Mouse (Mus musculus) ovary, postnatal 10 days (tissue): Measurements from ENCODE around the gene Eef1a1.
"Not testable (repeated sequence)": the region's sequence is repeated elsewhere in the genome, so short reads cannot be mapped to it uniquely, and the experiment has no call there.

Experiments
- DNase-seq: peaks from one replicate; pipeline ENCODE4 v3.0.0; 2022; ENCODE audit warnings: low spot score

Eef1a1 gene

DNA sequence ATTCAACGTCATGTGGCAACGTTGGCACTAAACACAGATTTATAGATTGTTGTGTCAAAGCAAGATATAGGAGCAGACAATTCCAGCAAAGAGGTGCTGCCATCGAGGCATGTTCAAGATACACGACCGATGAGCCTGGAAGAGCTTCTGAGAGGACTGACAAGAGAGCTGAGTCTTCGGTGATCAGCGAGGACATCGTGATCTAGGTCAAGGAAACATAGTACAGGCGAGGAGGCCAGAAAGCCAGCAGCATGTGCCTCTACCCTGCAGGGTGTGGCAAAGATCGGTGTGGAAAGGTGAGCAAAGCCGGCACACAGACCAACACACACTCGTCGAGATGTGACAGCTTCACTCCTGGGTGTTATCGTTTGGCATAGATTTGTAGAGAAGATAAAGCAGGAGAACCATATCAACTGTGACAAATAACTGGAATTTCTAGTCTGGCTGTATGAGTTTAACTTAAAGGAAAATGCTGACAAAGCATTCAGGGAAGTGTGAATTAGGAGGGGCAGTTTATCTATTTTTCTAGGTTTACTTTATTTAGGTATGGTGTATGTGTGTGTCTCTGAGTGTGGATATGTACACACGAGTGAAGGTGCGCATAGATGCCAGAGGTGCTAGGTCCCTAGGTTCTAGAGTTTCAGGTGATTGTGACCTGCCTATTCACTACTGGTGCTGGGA lies 19.3 kb upstream of the Eef1a1 start:
- no peak for DNase-seq

DNA sequence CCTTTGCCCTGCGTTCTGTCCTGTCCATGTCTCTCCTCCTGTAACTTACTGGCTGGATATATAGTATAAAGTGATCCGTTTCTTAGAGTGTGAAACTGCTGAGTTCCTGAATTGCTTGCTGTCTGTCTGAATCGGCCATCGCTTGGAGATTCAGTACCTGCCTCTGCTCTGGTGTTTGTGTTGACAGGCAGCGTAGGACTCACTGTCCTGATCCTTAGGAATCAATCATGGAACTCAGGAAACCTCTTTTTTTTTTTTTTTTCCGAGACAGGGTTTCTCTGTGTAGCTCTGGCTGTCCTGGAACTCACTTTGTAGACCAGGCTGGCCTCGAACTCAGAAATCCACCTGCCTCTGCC lies 17.7 kb upstream of the Eef1a1 start:
- DNase-seq: no peak

DNA sequence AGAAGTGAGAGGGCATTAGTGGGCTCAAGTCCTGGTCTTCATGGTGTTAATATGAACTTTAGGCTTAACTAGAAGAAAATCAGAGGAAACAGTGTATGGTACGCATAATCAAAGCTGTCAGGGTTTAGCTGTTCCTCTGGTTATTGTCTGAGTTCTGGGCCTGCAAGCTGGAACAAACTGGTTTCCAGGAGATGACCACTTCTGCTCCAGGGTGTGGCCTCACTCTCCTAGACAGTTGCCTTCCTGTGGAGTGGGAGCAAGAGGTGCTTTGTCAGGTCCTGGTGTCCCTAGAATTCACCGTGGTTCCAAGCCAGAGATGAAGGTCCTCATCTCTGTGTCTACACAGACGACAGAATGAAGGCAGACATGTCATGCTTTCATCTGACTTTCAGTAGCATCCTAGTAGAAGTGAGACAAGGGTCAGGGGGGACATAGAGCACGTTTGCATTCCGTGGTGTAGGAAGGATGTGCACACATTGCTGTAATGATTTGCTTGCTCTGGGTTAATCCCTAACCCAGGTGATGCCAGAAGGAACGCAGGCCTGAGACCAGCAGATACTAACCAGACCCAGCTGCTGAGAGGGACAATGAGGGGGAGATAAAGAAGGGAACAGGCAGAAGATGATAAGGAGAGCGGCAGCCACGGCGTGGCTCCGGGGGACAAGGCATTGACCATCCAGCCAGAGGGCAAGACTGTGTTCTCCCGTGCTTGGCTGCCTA lies 17.2 kb upstream of the Eef1a1 start:
- DNase-seq: no peak

DNA sequence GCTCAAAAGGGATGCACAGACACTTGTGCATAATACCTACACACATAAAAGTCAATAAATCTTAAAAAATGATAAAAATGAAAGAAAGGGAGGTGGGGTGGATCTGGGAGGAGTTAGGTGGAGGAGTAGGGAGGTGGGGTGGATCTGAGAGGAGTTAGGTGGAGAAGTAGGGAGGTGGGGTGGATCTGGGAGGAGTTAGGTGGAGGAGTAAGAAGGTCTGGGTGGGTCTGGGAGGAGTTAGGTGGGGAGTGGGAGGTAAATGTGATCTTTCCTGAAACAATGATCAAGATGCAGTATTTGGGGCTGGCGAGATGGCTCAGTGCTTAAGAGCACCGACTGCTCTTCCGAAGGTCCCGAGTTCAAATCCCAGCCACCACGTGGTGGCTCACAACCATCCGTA lies 16.3 kb upstream of the Eef1a1 start:
- DNase-seq: no peak

DNA sequence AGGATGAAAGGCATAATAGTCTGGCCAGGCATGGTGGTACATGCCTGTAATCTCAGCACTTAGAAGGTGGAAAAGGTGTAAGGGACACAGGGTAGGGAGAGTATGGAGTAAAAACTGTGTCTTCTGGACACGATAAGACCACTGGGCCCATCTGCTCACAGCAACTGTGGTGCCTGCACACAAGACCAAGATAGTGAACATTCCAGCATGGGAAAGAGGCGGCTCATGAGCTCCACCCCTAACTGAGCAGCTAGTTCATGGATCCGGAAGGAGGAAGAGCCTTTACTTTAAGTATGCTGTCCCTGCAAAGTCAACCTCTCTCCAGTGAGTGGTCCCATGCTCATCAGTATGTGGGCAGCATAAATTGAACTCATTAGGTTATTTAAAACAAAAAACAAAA lies 15.7 kb upstream of the Eef1a1 start:
- no peak for DNase-seq

DNA sequence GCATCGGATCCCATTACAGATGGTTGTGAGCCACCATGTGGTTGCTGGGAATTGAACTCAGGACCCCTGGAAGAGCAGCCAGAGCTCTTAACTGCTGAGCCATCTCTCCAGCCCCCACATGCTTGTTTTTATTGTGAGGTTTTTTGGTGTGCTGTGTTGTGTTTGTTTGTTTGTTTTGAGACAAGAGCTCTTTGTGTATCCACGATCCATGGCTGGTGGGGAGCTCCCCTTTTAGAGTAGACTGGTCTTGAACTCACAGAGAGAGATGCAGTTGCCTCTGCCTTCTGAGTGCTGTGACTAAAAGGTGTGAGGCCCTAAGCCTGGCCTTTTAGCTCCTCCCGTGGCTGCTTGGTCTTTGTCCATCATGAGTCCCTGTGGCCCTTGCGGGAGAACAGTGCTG lies 15.2 kb upstream of the Eef1a1 start:
- no peak for DNase-seq

DNA sequence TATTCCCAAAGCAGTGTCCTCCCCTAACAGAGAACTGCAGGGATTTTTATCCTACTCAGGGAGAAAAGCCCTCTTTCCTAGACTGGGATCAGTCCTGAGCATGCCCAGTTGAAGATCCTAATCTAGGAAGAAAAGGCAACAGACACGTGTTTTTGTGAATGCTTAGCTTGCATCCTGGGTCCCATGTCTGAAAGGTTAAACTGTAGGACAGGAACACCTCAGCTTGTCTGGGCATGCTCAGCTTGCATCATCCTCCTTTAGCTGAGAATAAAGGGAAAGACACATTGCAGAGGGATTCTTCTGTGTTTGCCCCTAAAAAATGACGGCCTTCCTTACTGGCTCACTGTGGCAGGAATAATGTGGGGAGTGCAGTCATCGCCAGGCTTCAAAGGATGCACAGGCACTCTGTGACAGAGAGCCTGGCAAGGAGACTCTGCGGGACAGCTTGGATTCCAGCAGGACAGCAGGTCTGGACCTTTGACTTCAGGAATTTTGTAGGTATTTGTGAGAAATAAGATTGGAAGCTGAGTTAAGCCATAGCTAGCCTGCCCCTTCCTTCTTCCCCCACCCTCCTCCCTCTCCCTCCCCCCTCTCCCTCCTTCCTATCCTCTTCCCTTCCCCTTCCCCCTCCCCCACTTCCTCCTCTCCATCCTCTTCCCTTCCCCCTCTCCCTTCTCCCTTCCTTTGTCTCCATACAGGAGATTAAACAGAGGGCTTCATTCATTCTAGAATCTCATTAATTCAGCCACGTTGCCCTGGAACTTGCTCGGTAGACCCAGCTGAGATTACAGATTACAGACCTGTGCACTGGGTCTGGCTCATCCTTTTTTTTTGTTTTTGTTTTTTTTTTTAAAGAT lies 14.5 kb upstream of the Eef1a1 start:
- no peak for DNase-seq

DNA sequence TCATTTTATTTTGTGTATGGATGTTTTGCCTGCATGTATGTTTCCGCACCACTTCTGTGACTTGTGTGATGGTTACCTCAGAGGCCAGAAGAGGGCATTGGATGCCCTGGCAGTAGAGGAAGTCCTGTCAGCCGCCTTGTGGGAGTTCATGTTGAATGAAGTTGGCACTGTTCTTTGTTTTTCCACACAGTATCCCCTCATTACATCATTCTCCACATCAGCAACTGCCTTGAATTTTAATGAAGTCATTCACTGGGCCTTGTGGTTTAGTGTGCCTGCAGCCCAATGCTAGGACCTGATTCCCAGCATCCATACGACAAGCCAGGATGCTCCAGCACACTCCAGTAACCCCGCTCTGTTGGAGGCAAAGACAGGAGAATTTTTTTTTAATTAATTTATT lies 12.3 kb upstream of the Eef1a1 start:
- no peak for DNase-seq

DNA sequence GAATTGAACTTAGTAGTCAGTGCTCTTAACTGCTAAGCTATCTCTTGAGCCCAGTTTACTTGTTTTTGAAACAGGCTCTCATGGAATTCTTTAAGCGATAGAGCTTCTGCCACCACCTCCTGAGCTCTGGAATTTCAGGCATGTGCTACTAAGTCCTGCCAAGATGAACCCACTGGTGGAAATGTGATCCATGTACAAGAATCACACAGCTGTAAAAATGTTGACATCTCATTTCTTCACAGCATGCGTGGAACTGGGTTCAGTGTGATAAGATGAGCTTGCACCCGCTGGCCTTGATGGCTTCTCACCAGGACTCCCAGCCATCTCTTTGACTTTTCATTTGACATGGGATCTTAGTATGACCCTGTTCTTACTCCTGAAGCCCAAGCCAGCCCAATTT lies 11.4 kb upstream of the Eef1a1 start:
- no peak for DNase-seq

DNA sequence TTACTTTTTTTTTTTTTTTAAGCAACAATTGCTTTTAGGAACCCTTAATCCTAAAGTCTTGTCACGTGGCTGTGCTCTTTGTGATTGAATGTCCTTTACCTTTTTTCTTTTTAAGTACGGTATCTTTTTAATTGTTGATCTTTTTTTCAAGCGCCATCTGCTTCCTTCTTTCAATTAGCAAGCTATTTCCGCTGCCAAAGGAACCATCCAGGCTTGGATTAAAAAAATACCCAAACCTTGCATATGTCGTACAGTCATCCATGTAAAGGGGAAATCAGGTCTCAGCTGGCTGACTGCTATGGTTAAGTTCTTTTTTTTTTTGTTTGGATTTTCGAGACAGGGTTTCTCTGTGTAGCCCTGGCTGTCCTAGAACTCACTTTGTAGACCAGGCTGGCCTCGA lies 4.2 kb upstream of the Eef1a1 start:
- DNase-seq: no peak

DNA sequence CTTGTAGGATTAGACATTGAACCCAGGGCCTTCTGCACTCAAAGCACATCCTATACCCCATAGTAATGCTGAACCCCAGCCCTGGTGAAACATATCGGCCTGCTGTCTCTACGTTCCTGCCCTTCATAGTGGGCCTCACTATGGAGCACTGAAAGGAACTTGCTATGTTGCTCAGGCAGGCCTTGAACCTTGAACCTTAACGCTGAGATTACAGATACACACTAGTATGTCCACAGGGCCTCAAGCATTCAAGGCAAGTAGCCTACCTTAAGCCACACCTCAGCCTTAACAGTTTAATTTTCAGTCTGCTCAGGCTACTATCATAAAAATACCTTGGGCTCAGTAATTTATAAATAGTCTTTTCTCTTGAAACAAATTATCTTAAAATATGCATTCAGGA lies 3.3 kb upstream of the Eef1a1 start:
- no peak for DNase-seq

DNA sequence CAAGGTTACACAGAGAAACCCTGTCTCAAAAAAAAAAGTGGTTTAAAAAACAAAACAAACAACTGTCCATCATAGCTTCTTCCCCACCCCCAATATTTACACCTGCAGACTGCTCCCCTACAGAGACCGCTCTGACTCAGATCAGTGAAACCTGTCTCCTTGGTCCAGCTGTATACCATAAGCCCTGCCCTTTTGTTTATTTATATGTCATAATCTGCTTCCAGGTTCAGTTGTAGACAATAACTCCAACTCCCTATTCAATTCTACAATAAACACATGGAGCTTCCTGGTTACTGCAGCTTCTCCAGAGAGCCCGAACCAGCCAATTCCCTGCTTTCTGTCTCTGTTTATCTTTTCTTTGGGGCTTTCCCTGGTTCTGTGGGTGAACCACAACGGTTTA lies 2.2 kb upstream of the Eef1a1 start:
- no peak for DNase-seq

DNA sequence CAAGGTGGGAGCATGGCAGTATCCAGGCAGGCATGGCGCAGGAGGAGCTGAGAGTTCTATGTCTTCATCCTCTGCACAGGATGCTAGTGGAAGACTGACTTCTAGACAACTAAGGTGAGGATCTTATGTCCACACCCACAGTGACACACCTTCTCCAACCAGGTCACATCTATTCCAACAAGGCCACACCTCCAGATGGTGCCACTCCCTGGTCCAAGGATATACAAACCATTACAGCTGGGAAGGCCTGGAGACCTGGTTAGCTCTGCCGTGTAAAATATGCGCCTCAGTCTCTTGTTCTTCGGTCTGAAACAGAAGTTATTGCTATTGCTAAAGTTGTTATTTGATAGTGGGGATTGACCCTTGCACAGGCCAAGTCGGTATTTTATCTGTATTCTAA lies 930 bp downstream of the Eef1a1 start:
- DNase-seq: not testable (repeated sequence)

DNA sequence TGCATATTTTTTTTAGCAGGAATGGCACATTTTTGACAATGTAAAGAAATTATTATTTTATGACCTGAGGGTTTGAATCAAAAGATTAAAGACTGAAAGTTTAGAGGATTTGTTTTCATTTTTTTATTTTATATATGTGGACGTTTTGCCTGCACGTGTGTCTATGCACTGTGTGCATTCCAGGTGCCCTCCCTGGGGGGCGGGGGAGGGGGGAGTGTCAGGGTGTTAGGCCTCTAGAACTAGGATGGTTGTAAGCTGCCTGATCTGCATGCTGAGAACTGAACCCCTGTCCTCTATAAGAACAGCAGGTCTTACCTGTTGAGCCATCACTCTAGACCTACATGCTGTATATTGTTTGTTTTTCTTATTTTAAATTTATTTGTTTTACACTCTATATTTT lies 4.3 kb downstream of the Eef1a1 start:
- DNase-seq: no peak

DNA sequence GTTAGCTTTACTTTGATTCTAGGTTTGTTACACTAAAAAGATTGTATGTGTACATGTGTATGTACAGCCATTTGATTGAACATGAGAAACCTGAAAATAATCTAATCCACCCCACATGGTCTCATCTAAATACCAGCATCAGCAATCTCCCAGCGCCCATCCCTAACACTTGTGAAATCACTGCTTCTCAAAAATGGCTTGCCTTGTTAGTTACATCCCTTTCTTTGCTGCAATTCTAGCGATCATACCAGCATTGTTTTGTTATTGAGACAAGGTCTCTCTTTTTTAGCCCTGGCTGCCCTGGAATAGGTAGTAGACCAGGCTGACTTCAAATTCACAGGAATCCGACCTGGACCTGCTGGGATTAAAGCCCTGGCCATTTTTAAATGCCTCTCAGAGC lies 6.6 kb downstream of the Eef1a1 start:
- no peak for DNase-seq

DNA sequence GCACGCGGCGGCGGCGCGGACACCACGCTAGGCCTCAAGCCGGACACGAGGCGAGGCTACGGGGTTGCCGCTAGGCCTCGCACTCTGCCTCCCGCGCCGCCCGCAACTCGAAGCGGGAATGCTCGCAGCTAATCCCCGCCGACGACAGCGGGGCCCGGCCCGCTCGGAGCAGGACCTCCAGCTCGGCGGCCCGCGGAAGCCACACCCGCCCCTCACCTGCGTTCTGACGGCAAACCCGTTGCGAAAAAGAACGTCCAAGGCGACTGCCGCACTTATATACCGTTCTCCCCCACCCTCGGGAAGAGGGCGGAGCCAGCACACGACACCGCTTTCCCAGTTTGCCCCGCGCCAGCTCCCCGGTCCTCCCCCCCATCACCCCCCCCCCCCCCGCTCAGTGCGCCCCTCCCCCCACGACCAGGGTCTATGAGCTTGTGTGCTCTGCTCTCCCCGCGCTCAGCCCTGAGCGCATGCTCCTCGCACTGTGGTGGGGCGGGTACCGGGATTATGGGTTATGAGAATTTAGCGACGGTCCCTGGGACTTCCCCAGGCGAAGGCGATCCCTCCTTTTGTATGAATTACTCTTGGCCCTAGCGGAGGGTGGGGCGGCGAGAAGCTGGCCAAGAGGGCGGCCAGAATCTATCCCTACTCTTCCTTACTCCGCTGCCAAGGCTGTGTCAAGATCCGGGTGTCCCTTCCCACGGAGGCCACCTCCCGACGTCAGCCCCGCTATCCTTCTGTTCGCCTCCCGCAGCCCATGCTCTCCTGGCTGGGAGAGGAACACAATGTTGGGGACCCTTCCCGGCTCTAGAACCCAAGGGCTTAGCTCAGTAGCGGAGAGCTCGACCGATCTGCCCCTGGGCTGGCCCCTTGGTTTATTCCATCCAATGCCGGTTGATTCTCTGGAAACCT lies 7.3 kb downstream of the Eef1a1 start:
- peak; percentile 91 for DNase-seq

DNA sequence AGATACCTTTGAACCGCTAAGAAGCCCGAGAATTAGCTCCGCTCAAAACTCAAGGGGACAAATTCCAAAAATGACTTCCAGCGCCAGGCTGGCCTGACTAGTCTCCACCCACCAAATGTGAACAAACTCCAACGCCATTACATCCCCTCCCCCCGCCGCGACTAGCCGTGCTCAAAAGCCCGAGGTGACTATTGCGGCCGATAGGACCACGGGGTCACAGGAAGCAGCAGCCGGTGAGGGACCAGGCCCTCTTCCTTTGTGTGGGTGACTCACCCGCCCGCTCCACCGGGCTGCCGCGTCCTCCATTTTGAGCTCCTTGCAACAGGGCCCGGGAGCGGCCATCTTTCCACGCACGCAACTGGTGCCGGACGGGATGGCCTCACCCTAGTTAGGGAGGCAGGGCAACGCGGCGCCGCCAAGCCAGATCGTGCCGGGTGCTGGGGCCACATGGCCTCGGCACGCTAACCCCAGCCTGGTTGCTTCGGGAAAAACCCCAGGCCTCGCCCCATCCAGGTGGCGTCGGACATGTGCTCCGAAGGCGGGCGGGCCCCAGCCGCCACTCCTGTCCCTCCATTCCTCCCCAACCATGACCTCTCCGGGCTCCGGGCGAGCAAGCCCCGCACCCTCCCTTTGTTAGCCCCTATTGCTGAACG lies 8.1 kb downstream of the Eef1a1 start:
- peak; percentile 40 for DNase-seq

DNA sequence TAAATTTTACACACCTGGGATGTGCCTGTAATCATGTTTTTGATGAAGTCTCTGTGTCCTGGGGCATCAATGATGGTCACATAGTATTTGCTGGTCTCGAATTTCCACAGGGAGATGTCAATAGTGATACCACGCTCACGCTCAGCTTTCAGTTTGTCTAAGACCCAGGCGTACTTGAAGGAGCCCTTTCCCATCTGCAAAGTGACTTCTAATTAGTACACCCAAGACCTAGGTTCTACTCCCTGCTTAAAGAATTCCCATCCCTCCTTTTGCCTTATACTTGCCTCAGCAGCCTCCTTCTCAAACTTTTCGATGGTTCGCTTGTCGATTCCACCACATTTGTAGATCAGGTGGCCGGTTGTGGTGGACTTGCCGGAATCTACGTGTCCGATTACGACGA lies 8.7 kb downstream of the Eef1a1 start:
- not testable (repeated sequence) for DNase-seq

DNA sequence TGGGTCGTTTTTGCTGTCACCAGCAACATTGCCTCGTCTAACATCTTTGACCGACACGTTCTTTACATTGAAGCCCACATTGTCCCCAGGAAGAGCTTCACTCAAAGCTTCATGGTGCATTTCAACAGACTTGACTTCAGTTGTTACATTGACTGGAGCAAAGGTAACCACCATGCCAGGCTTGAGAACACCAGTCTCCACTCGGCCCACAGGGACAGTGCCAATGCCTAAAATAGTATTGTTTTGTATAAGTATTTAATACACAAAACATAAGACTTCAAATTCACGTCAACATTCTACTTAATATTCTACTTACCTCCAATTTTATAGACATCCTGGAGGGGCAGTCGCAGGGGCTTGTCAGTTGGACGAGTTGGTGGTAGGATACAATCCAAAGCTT lies 9.6 kb downstream of the Eef1a1 start:
- DNase-seq: not testable (repeated sequence)

DNA sequence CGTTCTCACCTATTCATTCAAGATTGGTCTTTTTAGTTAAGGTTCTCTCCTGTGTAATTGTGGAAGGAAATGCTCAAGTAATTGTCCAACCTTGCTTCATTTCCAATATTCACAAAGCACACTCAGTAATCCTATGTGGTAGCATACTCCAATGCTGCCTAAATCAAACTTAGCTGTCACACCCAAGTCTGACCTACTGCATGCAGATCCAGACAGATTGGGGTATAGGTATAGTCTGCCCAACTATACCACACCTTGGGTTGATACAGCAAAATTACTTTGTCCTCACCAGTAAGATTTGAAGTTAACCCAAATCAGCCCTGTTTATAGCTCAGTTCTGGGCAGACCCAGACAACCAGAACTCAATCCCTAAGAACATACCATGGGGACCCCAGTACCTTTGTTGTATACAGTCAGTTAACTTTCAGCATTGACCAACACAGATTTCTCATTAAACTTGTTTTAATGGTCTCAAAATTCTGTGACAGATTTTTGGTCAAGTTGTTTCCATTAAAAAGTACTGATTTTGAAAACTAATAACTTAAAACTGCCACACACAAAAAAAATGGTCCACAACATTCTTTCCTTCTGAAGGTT lies 10.8 kb downstream of the Eef1a1 start:
- not testable (repeated sequence) for DNase-seq

DNA sequence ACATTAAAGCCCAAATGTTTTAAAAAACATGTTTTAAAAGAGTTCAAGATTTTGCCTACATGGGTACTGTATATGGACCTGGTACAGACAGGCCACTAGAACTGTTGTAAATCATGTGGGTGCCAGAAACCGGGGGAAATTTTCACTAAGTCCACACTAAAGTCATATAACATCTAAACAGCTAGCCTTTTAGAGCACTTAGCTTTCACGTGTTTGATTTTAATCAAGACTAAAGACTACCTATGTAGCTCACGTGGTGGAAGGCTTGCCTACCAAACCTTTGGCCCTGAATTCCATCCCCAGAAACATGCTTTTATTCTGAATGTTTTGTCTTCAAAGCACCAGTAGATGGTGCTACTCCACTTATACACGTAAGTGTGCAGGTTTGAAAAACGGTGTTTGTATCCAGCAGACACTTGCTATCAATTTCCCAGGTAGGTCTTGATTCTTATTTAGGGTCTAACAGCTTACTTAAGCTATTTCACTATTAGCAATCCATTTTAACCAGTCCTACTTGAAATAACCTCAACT lies 11.9 kb downstream of the Eef1a1 start:
- DNase-seq: no peak
